Mouse (Mus musculus) right cerebral cortex, postnatal 36 days (tissue): Measurements from ENCODE around the gene Nlgn1.

Source experiments
- DNase-seq, 2 experiments: peaks; one replicate each; pipeline ENCODE4 v3.0.0; 2022; ENCODE audit warnings: low spot score in 2 of 2, mixed read lengths in 1 of 2

Nlgn1 gene

DNA sequence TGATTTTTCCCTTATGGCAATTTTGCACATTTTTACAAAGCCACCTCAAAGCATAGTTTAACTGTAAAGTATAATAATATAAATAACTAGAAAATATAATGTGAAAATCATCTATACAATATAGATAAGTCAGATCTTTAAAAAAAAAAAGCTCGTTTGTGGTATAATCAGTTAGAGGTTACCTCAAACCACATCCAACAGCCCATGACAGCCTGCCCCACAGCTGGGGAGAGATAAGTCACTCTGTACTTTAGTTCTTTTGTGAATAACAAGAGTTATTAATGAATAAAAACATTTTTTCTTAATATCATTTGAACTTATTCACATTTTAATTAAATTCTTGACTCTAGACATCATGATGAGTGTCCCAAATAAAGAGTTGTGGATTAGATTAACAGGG, 130.8 kb downstream of the Nlgn1 start:
- no peak for DNase-seq

DNA sequence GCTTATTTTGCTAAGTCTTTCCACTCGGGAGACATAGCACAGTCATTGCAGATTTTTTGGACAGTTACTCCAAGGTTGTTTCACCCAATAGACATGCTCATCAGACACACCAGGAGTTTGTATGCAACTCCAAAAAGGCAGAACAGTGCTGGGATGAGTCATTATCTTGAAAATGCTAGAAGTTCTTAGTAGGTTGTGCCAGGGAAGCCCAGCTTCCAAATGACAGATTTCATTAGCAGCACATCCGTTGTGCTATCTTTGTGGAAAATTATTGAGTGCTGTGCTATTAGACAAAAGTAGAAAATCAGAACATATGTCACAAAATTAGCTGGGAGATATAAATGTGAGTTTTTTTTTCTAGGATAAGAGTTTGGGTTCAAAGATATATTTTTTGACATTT, 137.3 kb downstream of the Nlgn1 start:
- DNase-seq = no peak

DNA sequence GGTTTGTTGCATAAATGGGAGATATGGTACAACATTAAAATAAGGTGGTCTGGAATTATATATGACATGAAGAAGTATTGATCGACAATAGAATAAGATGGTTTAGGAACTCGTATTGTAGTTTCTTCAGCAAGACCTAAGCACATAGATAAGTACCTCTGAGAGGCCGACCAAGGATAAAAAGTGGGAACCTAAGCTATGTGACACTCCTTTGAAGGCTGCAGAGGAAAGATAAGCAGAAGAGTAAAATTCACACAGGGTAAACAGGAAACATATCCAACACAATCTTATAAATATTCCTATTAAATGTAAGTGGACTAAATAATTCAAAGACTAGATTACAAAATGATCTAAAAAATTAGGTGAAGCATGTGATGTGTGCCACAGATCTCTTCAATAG, 151.2 kb downstream of the Nlgn1 start:
- DNase-seq = no peak

DNA sequence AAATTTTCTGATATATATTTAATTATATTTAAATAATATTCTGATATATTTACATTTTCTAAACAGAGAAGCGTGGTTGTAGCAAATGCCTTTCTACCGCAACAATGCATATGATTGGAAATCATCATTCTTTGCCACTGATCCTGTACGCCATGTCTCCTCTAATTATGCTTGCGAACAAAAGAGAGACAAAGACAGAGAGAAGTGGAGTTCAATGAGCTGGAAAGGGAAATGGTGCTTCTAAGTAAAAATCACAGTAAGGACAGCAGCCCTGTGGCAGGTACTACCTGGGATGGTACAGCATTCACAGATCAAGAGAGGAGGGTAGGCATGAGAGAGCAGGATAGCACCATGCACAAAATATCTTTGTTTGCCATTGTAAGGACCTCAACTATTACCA, 156.9 kb downstream of the Nlgn1 start:
- no peak for DNase-seq

DNA sequence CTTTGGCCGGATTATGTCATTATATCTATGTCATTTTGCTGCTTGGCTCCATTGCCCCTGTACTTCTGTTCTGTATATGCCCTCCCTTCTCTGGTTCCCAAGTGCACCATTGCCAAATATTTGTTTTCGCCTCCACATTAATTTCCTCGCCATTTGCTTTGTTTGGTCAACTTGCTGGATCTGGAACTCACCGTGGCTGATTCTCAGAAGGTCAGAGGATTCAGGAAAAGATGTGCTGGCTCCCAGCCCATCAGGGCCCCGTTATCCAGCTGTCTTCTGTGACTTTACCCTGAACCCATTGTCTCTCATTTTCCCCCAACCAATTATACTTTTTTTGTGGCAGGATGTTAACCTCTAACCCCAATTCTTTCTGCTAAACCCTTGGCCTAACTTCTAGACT, 158.0 kb downstream of the Nlgn1 start:
- no peak for DNase-seq

DNA sequence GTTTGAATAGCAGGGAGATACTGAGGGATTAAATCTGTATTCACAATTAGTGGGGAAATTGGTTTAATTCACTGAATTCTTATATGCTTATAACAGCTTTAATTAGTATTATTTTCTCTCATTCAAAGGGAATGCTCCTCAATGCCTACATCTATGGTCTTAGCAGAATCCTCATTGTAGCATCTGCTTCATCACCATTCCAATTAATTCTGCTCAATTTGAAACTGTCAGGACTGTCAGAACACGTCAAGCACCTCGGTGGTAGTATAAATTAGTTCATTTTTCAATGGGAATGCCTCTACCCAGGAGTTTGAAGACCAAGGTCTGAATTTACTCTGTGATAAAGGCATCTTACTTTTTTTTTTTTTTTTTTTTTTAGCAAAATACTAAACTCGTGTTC, 158.6 kb downstream of the Nlgn1 start:
- DNase-seq = no peak

DNA sequence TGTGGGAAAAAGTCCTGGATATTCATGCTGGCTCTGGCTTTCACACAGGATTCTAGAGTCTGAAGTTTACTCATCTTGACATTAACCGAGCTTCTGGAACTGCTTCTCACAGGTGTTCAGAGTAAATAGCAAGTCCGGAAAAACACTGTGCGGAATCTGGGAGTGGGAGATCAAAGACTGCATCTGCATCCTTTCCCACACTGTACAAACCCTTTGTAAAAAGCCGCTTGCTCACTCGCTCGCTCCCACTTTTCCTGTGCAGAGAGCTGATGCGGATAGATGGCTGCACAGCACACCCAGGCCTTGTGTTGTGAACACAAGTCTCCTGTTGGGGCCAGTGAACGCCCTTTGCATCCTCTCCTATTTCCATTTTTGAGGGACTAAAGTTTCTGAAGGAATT, 165.5 kb downstream of the Nlgn1 start:
- DNase-seq = no peak

DNA sequence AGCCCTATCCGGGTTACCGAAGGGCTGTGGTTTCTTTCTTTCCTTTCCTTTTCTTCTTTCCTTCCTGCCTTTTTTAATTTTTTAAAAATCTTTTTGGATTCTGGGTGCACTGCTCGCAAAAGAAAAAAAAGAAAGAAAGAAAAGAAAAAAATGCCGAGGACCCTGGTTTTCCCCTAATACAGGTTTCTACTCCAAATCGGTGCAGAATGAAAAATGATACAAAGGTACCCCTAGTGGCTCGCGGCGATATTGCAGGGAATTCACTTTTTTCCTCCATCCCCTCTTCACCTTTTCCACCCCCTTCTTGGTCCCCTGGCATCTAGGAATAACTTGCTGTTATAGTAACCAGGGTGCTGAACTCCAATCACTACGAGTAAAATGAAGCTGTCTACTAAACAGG, 178.5 kb downstream of the Nlgn1 start:
- DNase-seq = peak; percentile 37 to 42

DNA sequence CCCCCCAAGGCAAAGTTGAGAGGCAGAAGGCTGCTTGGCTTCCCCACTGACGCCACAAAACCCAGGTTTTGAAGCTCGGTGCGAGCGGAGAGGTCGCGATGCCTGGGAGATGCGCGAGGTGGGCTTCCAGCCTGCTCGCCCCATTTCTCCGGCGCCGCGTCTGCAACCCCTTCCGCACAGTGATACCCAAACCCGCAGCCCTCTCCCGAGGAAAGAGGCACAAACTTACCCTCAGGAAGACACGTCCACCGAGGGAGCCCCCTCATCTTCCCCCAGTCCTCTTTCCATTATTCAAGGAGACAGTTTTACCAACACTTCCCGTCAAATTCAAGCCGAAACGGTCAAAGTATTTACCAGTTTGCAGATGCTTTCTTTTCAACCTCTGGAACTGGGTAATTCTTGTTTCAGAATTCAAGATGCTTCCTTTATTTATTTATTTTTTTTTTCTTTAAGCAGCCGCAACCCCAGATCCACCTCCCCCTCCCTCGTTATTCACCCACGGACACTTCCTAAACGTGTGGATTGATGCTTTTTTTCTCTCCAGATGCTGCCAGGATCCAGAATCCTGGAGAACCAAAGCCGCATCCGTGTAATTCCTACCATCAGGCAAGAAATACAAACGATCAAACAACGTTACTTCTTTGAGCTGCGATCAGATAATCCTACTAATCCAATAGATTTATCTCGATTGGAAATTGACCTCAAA, 179.1 kb downstream of the Nlgn1 start:
- peak in 1 of 2 experiments; percentile 20 for DNase-seq

DNA sequence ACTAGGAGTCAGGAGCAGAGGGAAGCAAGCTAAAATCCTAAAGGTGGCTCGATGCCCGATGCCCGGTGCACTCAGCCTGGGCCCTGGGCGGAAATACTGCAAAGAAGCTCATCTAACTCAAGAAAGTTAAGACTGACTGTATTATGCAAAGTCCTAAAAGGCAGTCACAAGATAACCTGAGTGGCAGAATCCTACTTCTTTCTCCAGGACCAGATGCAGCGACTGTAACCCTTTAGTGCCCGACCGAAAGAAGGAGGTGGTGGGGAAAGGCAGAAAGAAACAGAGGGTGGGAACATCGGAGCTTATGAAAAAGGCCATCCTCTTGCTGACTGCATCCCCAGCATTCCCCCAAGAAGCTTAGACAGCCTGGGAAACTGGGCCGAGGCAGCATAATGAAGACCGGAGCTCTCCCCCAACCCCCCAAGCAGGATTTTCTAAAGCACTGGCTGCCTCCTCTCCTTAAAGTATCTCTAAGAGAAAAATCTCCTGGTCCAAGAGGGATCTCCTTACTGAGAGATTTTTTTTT, 179.7 kb downstream of the Nlgn1 start:
- peak; percentile 16 to 24 for DNase-seq

DNA sequence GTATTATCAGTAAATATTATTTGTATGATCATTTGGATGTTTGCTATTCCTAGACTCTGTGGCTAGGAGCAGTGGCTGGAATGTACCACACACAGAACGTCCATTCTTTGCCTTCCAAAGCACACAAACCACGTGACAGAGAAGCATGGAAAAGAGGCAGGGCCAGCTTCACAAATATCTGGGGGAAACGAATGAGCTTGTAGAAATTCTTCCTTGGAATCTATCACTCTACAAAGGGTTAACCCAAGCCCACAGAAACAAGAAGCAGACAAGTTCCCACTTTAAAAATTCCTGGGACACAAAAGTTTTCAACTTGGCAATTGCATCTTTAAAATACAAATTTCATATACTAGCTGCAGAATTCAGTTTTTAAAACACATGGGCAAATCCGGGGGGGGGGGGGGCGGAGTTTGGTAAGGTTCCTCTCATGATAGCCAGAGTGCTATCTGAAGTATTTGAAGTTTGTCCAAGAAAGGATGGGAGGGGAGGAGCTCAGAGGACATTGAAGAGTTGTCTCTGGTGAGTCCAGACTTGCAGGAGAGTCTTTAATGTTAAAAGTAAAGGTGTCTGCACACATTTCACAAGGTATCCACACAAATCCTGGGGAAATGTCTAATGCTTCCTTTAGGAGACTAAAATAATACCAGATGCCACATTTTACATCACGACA, 180.8 kb downstream of the Nlgn1 start:
- no peak for DNase-seq

DNA sequence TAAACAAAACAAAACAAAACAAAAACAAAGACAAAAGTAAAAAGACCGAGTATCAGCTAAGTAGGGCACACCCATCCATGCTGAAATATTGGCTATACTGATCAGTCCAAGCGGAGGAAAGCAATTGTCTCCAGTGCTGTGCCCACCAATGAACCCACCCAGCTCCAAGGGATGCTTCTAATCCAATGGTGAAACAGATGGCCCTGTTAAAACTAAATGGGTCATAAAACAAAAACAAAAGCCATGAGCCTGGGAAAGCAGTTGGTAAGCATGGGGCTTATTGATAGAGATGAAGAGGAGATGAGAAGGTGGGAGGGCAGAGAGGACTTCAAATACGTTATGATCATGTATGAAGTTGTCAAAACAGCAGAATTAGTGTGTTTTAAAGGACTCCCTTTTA, 186.1 kb downstream of the Nlgn1 start:
- no peak for DNase-seq

DNA sequence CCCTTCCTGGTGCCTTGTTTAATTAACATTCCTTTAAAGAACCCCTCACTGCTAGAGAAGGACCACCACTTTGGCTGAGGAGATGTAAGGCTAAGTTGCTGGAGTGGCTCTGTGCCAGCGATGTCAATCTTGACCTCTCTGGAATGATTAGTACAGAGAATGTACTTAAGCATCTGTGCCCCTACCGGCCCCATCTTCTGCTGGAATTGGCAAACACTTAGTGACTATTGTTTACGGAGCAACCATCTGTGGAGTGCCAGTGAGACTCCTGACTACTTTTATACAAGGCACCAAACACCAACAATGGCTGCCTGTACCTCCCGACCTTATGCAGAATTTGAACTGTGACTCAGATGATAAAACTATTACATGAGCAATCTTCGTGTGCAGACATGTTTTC, 186.8 kb downstream of the Nlgn1 start:
- no peak for DNase-seq

DNA sequence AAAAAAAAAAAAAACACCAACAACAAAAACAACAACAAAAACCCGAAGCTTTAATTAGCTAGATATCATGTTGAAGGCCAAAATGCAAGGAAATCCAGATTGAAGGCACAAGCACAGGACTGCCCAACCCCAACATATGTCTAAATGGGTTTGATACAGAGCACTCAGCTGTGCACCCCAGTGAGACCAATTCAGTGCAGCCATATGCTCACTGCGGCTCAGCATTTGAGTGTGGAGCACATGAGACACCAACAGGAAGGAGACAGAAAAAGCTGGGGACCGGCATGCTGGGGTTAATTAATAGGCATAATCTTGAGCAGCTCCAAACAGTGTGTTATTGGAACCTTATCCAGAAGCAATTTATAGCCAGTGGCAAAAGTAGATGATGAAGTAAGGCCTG, 190.7 kb downstream of the Nlgn1 start:
- DNase-seq = no peak

DNA sequence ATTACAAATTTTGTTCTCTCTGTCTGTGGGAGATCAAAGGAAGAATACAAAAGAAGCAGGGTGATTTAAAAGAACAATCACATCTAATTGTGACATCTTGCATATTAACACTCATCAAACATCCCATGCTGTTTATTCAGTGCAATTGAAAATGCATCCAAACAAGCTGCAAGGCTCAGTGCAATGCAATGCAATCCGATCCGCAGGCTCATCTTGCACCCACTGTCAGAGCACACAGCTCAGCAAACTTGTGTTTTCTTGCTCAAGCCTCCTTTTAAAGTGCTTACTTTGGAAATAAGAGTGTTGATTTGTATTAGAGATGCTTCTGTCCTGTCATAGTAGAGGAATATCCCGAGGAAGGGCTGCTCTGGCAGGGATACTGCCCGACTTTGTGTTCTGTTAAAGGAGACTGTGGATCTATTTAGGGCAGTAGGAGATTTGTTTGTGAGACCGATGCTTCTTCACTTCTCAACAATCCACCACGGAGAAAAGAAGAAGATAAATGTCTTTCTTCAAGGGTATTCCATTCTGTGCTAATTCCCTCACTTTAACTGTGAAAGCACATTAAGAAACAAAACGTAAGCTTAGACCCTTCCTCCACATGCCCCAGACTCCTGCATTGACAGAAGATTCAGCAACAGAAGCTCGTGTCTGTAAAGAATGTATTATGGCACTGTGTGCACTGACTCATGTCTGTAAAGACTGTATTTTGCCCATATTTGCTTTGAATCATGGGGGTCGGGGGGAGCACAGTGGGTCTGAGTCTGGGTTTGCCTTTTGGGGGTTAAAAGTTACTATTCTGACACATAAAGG, 197.2 kb downstream of the Nlgn1 start:
- DNase-seq = no peak

DNA sequence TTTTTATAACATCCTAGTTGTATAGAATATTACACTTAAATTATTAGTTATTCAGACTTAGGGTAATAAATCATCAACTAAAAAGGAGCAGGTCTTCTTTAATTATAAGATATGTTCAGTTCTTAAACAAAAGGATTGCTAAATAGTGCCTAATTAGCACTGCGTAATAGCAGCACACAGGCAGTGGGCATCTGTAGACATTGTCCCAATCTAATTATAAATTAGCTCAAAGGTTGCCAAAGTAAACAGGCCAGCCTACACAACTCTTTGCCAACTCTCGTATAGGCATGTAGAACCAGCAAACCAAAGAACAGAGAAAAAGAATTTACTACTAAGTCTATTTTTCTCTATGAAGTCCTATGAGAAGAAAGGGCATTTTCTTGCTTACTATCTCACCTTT, 201.3 kb downstream of the Nlgn1 start:
- DNase-seq = no peak

DNA sequence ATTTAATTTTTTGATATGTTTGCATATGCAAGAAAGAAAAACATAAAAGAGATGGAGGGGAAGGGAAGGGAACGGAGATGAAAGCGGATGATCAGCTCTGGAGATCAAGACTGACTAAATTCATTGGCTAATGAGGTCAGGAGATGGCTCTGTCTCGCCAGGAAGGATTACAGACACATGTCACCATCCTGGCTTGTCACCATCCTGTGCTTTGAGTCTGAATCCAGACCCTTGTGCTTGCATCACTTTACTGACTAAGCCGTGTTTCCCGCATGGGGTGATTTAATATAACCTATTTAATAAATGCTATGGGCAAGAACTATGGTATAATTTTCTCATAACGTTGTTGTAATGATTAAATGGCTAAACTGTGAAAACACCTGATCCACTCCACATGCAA, 202.8 kb downstream of the Nlgn1 start:
- DNase-seq = no peak

DNA sequence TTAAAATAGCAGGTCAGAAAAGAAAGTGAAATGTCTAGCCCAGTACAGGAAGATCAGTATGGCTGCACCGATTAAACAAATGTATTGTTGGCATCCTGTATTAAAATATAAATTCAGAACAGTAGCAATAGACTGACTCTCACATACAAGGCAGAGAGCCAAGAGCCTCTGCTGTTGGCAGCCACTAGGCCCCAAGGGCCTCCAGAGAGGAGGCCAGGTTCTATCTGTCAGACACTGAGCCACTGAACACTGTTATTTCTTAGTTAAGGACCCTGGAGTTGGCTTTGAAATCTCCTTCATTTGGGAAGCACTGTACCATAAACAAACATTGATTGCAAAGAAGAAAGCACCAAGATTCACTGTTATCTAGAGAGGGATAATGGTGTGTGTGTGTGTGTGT, 215.2 kb downstream of the Nlgn1 start:
- no peak for DNase-seq

DNA sequence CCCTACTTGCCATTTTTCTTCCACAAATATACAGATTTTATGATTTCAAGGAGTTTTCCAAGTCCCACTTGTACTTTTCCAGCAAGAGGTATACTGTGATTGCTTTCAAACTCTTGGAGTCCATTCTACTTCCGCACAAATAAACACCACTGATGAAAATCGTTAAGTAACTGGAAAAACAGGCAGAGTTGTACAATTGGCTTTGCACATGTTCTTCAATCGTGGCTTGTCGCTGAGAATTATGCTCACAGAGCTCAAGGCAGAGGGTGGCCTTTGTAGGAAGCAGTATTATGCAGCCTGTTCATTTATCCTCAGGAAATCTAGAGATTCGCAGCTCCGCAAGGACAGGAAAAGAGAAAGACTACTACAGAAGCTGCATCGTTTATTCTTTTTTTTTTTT, 225.9 kb downstream of the Nlgn1 start:
- DNase-seq = no peak

DNA sequence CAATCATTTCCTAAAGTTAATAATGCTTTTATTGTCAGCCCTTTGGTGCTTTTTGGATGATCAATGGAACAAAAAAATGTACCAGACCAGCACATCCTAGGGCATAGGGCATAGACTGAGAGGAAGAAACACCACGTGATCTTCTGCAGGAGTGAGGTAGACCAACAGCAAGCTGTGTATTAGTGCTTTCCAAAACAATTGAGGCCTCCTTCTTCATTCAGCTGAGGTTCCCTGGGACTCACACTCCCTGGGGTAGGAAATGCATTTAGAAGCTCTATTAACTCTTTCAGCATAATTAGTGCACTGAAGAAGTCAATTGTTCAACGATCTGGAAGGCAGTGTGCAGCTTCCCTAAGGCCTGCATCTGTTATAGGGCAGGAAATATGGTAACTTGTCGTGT, 226.7 kb downstream of the Nlgn1 start:
- no peak for DNase-seq

DNA sequence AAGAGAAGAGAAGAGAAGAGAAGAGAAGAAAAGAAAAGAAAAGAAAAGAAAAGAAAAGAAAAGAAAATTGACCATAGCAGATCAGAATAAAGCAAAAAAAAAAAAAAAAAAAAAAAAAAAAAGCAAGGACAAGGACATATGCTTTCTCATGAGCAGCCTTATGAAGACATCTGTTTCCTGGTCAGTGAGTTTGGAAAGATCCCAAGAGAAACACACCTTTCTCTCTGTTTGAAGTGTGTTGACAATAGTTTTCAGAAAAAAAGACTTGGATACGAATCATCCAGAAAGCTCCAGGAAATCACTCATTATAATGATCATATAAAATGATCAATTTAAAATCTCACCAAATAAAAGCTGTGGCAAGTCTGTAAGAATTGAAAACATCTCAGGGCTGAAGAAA, 230.0 kb downstream of the Nlgn1 start:
- DNase-seq = no peak

DNA sequence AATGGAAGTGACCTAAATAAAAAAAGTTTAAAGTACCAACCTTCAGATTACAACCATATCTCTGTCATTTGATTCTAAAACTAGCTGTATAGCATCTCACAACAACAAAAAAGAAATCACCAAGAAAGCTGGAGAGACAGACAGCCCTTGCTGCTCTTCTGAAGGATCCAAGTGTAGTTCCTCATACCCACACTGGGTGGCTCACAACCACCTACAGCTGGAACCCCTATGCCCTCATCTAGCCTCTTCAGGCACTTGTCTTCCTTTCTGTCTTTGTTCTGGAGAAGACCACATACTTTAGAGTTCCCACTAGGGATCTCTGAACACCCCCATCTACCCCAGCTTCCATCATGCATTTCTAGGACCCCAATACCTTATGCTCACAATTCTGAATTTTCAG, 236.7 kb downstream of the Nlgn1 start:
- DNase-seq = no peak

DNA sequence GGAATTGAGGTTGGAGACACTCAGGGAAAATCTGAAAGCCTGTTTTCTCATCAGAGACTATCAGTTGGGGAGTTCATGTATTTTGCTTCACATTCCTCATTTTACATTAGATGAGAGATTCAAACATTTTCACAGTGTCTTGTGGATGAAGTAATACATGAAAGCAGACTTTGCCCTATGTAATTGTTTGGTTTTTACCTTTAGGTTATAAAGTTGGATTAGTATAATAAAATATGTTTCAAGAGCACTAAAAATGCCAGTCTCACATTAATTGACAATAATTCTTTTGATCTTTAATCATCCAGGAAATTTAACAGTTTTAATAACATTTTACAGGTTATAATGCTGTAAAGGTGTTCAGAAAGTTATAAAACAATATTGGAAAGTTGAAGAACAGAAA, 262.9 kb downstream of the Nlgn1 start:
- DNase-seq = no peak
